Mouse (Mus musculus) midbrain, embryonic 10.5 days (tissue): ENCODE data around the gene Gja4. TPM values are rescaled to one million over a fixed set of nuclear protein-coding genes. Genes with fewer than 3 reads are reported as not detected.

Source experiments
- DNase-seq: peaks from one replicate; pipeline ENCODE4 v3.0.0-alpha.2; 2017; ENCODE audit warnings: low spot score
- H3K27ac ChIP-seq: fragments of 300-500 bp; sonication (generic); replicated peaks from 2 replicates; pipeline ENCODE4 v1.5.1; 2016; ENCODE audit warnings: mild to moderate bottlenecking
- H3K27me3 ChIP-seq: fragments of 300-500 bp; sonication (generic); 2 replicates; pipeline ENCODE4 v1.6.1; 2016; ENCODE audit warnings: low read depth, mild to moderate bottlenecking; ENCODE audit not compliant: poor library complexity, severe bottlenecking
- H3K36me3 ChIP-seq: fragments of 300-500 bp; sonication (generic); 2 replicates; pipeline ENCODE4 v1.6.1; 2016; ENCODE audit warnings: mild to moderate bottlenecking, moderate library complexity
- H3K4me1 ChIP-seq: fragments of 300-500 bp; sonication (generic); 2 replicates; pipeline ENCODE4 v1.6.1; 2016
- H3K4me3 ChIP-seq: fragments of 300-500 bp; sonication (generic); 2 replicates; pipeline ENCODE4 v1.5.1; 2016; ENCODE audit warnings: mild to moderate bottlenecking, moderate library complexity
- H3K9me3 ChIP-seq: fragments of 300-500 bp; sonication (generic); replicated peaks from 2 replicates; pipeline ENCODE4 v1.6.1; 2016; ENCODE audit warnings: mild to moderate bottlenecking
- WGBS: fragments of 180-500 bp; shearing (Covaris S2); methylation state at CpG from one replicate; pipeline ENCODE4 v1.1.7; 2016; 5-methylcytosine and 5-hydroxymethylcytosine counted together
- polyA plus RNA-seq: library from polyadenylated mRNA; unstranded; fragments of >200 nt; fragmentation: Nextera tagmentation; extraction: Ambion mirVana; gene quantifications from 2 replicates; pipeline ENCODE4 v1.2.1, GENCODE M21; 2016

Gja4 gene
- 17.1 and 20.6 TPM in 2 replicates for polyA plus RNA-seq

GRCm38 (mm10) chr4:127313861-127314260 lies at the start of gene Gja4:
Gja4 (minus strand) TSS chr4:127314039.
- under 1% methylated on average over 25 of the region's 25 CpGs for WGBS
- no peaks in the 10 kb centered on the region for H3K36me3 ChIP-seq
- H3K27me3 ChIP-seq: peaks cover 50% of the 10 kb centered on the region
- H3K4me1 ChIP-seq: peaks cover 21% of the 10 kb centered on the region
- H3K9me3 ChIP-seq: no peaks in the 10 kb centered on the region
- H3K27ac ChIP-seq: peak within 1 kb of the TSS; percentile 75
- H3K4me3 ChIP-seq: peak within 1 kb of the TSS; percentile 65
- DNase-seq: peak; percentile 74

GRCm38 (mm10) chr4:127363331-127363730 lies 49.5 kb upstream of the Gja4 start:
- WGBS: 72% methylated on average over 4 of the region's 4 CpGs
- Histone ChIP-seq H3K4me1 (peaks cover 37% of the 10 kb centered on the region), H3K36me3 (no peaks in the 10 kb centered on the region), H3K27me3 (peaks cover 14% of the 10 kb centered on the region), H3K9me3 (no peaks in the 10 kb centered on the region), H3K4me3 (no peak overlapping the region), H3K27ac (no peak overlapping the region)
- DNase-seq: no peak

- no peaks in the 10 kb centered on the region for H3K36me3 ChIP-seq
- peaks cover 18% of the 10 kb centered on the region for H3K27me3 ChIP-seq
- no peaks in the 10 kb centered on the region for H3K9me3 ChIP-seq
- H3K27ac ChIP-seq: no peak overlapping the region
- H3K4me1 ChIP-seq: peaks cover 44% of the 10 kb centered on the region
- WGBS: 93% methylated on average over 3 of the region's 3 CpGs
- no peak overlapping the region for H3K4me3 ChIP-seq
- no peak for DNase-seq
These were observed 48.7 kb upstream of the Gja4 start for GRCm38 (mm10) chr4:127362520-127362919.

- 23% methylated on average over 5 of the region's 5 CpGs for WGBS
- H3K9me3 ChIP-seq: no peaks in the 10 kb centered on the region
- H3K36me3 ChIP-seq: no peaks in the 10 kb centered on the region
- DNase-seq: no peak
- no peak within 1 kb of the TSS for H3K4me3 ChIP-seq
- H3K27ac ChIP-seq: no peak within 1 kb of the TSS
- H3K4me1 ChIP-seq: peaks cover 37% of the 10 kb centered on the region
- H3K27me3 ChIP-seq: peaks cover 20% of the 10 kb centered on the region
These were observed 44.2 kb upstream of the Gja4 start, which contains the start of gene Gjb5 for GRCm38 (mm10) chr4:127358018-127358417. Gjb5 (minus strand) TSS chr4:127358181.

GRCm38 (mm10) chr4:127354506-127355485 lies 41.0 kb upstream of the Gja4 start:
- no peaks in the 10 kb centered on the region for H3K9me3 ChIP-seq
- no peak for DNase-seq
- H3K27ac ChIP-seq: no peak overlapping the region
- peaks cover 20% of the 10 kb centered on the region for H3K27me3 ChIP-seq
- 86% methylated on average over 15 of the region's 15 CpGs for WGBS
- H3K4me3 ChIP-seq: no peak overlapping the region
- H3K4me1 ChIP-seq: peaks cover 33% of the 10 kb centered on the region
- H3K36me3 ChIP-seq: no peaks in the 10 kb centered on the region

GRCm38 (mm10) chr4:127353951-127354438 lies 40.2 kb upstream of the Gja4 start, which contains the start of gene Gjb4:
Gjb4 (minus strand) TSS chr4:127354081.
- Histone ChIP-seq H3K36me3 (no peaks in the 10 kb centered on the region), H3K9me3 (no peaks in the 10 kb centered on the region), H3K27me3 (peaks cover 13% of the 10 kb centered on the region), H3K27ac (peak within 1 kb of the TSS; percentile 38), H3K4me1 (peaks cover 29% of the 10 kb centered on the region), H3K4me3 (no peak within 1 kb of the TSS)
- 53% methylated on average over 8 of the region's 8 CpGs for WGBS
- no peak for DNase-seq

- H3K27ac ChIP-seq: no peak overlapping the region; the same call in 1 of the 2 replicates
- DNase-seq: no peak
- no peaks in the 10 kb centered on the region for H3K36me3 ChIP-seq
- no peak overlapping the region for H3K4me3 ChIP-seq
- H3K9me3 ChIP-seq: no peaks in the 10 kb centered on the region
- 50% methylated on average over 1 of the region's 1 CpGs for WGBS
- peaks cover 2% of the 10 kb centered on the region; the same call in 1 of the 2 replicates for H3K27me3 ChIP-seq
- H3K4me1 ChIP-seq: peaks cover 18% of the 10 kb centered on the region
These were observed 38.8 kb upstream of the Gja4 start for GRCm38 (mm10) chr4:127352594-127352993.

- no peak overlapping the region for H3K4me3 ChIP-seq
- H3K27me3 ChIP-seq: no peaks in the 10 kb centered on the region
- H3K36me3 ChIP-seq: no peaks in the 10 kb centered on the region
- no peak overlapping the region for H3K27ac ChIP-seq
- DNase-seq: no peak
- no peaks in the 10 kb centered on the region for H3K9me3 ChIP-seq
- WGBS: 69% methylated on average over 4 of the region's 4 CpGs
- peaks cover 9% of the 10 kb centered on the region for H3K4me1 ChIP-seq
These were observed 35.9 kb upstream of the Gja4 start for GRCm38 (mm10) chr4:127349560-127350300.

- Histone ChIP-seq H3K36me3 (no peaks in the 10 kb centered on the region), H3K9me3 (no peaks in the 10 kb centered on the region), H3K27ac (no peak overlapping the region), H3K4me3 (no peak overlapping the region), H3K4me1 (no peaks in the 10 kb centered on the region), H3K27me3 (no peaks in the 10 kb centered on the region)
- WGBS: 89% methylated on average over 5 of the region's 5 CpGs
- DNase-seq: no peak
These were observed 31.2 kb upstream of the Gja4 start for GRCm38 (mm10) chr4:127345000-127345399.

GRCm38 (mm10) chr4:127341372-127341771 lies 27.5 kb upstream of the Gja4 start:
- WGBS: 75% methylated on average over 6 of the region's 6 CpGs
- no peaks in the 10 kb centered on the region for H3K27me3 ChIP-seq
- no peak for DNase-seq
- no peaks in the 10 kb centered on the region for H3K9me3 ChIP-seq
- H3K4me3 ChIP-seq: no peak overlapping the region
- H3K4me1 ChIP-seq: no peaks in the 10 kb centered on the region
- no peak overlapping the region for H3K27ac ChIP-seq
- no peaks in the 10 kb centered on the region for H3K36me3 ChIP-seq

- Histone ChIP-seq H3K36me3 (no peaks in the 10 kb centered on the region), H3K4me3 (no peak overlapping the region), H3K27ac (no peak overlapping the region), H3K4me1 (peaks cover 9% of the 10 kb centered on the region), H3K9me3 (no peaks in the 10 kb centered on the region), H3K27me3 (peaks cover 17% of the 10 kb centered on the region)
- 87% methylated on average over 5 of the region's 5 CpGs for whole genome bisulfite sequencing
- no peak for DNase-seq
These were observed 23.8 kb upstream of the Gja4 start for GRCm38 (mm10) chr4:127337668-127338067.

GRCm38 (mm10) chr4:127334870-127335504 lies 21.1 kb upstream of the Gja4 start:
- Histone ChIP-seq H3K27me3 (peaks cover 44% of the 10 kb centered on the region), H3K36me3 (no peaks in the 10 kb centered on the region), H3K9me3 (no peaks in the 10 kb centered on the region), H3K27ac (no peak overlapping the region), H3K4me3 (no peak overlapping the region), H3K4me1 (peaks cover 36% of the 10 kb centered on the region)
- WGBS: 42% methylated on average over 5 of the region's 5 CpGs
- no peak for DNase-seq
